Mouse (Mus musculus) stomach, adult 2 months (tissue): ENCODE measurements around the gene Olfr212. TPM values are rescaled to one million over a fixed set of nuclear protein-coding genes. Genes with fewer than 3 reads are reported as not detected.

Experiments
- polyA plus RNA-seq: library from polyadenylated mRNA; depleted of rRNA; stranded (reverse); fragments of >200 nt; gene quantifications from 2 replicates; pipeline ENCODE4 v1.2.3, GENCODE M21; 2012; rRNA removed

Gene Olfr212
- polyA plus RNA-seq, result not detected in 2 replicates

GRCm38 (mm10) chr6:116506302-116507003 lies at the start of gene Olfr212:
TSS of gene Olfr212 (plus strand) at chr6:116506516.

GRCm38 (mm10) chr6:116460544-116461283 lies 45.6 kb upstream of the Olfr212 start, which contains the start of gene Alox5:
TSS of gene Alox5 (minus strand) at chr6:116461178.

GRCm38 (mm10) chr6:116488791-116489190 lies 17.5 kb upstream of the Olfr212 start, which contains the start of gene Olfr211:
TSS of gene Olfr211 (plus strand) at chr6:116489091.

GRCm38 (mm10) chr6:116538156-116538555 lies 31.8 kb downstream of the Olfr212 start, which contains the start of gene Olfr213:
TSS of gene Olfr213 (plus strand) at chr6:116538456.

GRCm38 (mm10) chr6:116550841-116551240 lies 44.5 kb downstream of the Olfr212 start, which contains the start of gene Gm5580:
TSS of gene Gm5580 (plus strand) at chr6:116551141.

GRCm38 (mm10) chr6:116553935-116554334 lies 47.6 kb downstream of the Olfr212 start, which contains the start of gene Olfr214:
TSS of gene Olfr214 (plus strand) at chr6:116554235.

Other genes starting within 250 kb of the Olfr212 start
- 0.02 TPM in 1 of 2 replicates, not detected in the other for gene Zfand4, start 242.3 kb upstream of the Olfr212 start, polyA plus RNA-seq
- gene March8, start 168.5 kb upstream of the Olfr212 start, polyA plus RNA-seq, result 16.4 and 20.7 TPM in 2 replicates
- gene Alox5, start 45.3 kb upstream of the Olfr212 start, polyA plus RNA-seq, result 2.3 and 2.5 TPM in 2 replicates
- gene Olfr211, start 17.4 kb upstream of the Olfr212 start, polyA plus RNA-seq, result not detected in 2 replicates
- not detected in 2 replicates for gene Olfr213, start 31.9 kb downstream of the Olfr212 start, polyA plus RNA-seq
- not detected in 2 replicates for gene Gm5580, start 44.6 kb downstream of the Olfr212 start, polyA plus RNA-seq
- not detected in 2 replicates for gene Olfr214, start 47.7 kb downstream of the Olfr212 start, polyA plus RNA-seq
- gene Olfr215, start 77.7 kb downstream of the Olfr212 start, polyA plus RNA-seq, result not detected in 2 replicates
- 3.8 and 4.4 TPM in 2 replicates for gene Zfp422, start 122.5 kb downstream of the Olfr212 start, polyA plus RNA-seq
- 7.7 and 9.2 TPM in 2 replicates for gene Depp1, start 144.1 kb downstream of the Olfr212 start, polyA plus RNA-seq
- 1.5 and 2.3 TPM in 2 replicates for gene Rassf4, start 167.4 kb downstream of the Olfr212 start, polyA plus RNA-seq
- gene Tmem72, start 210.4 kb downstream of the Olfr212 start, polyA plus RNA-seq, result under 0.01 and 0.01 TPM in 2 replicates